Mouse (Mus musculus): ENCODE results near the gene Acvr2b.
"Not testable (repeated sequence)": the region's sequence is repeated elsewhere in the genome, so short reads cannot be mapped to it uniquely, and the experiment has no call there.

Gene Acvr2b

GRCm38 (mm10) chr9:119401801-119402214 is at the start of gene Acvr2b:
TSS of gene Acvr2b (plus strand) at chr9:119402118.
- DNase-seq: peak; percentile 95

GRCm38 (mm10) chr9:119353926-119354325 is 48.0 kb upstream of the Acvr2b start:
- peak; percentile 34 for DNase-seq

GRCm38 (mm10) chr9:119355943-119356342 is 46.0 kb upstream of the Acvr2b start:
- DNase-seq: no peak

- peak; percentile 97 for DNase-seq
Measured at GRCm38 (mm10) chr9:119357331-119358057, 44.4 kb upstream of the Acvr2b start, which contains the start of gene Xylb. TSS of gene Xylb (plus strand) at chr9:119357381.

GRCm38 (mm10) chr9:119358058-119358429 is 43.9 kb upstream of the Acvr2b start:
- peak; percentile 71 for DNase-seq

GRCm38 (mm10) chr9:119361416-119361815 is 40.5 kb upstream of the Acvr2b start:
- DNase-seq: no peak

GRCm38 (mm10) chr9:119363229-119363628 is 38.7 kb upstream of the Acvr2b start:
- no peak for DNase-seq

- no peak for DNase-seq
Measured at GRCm38 (mm10) chr9:119365284-119365683, 36.6 kb upstream of the Acvr2b start, which contains the start of gene Slc22a14. TSS of gene Slc22a14 (minus strand) at chr9:119365553.

GRCm38 (mm10) chr9:119368367-119368766 is 33.6 kb upstream of the Acvr2b start:
- DNase-seq: peak; percentile 37

GRCm38 (mm10) chr9:119370770-119371169 is 31.1 kb upstream of the Acvr2b start:
- DNase-seq: not testable (repeated sequence)

- DNase-seq: no peak
Measured at GRCm38 (mm10) chr9:119371251-119371650, 30.7 kb upstream of the Acvr2b start.

GRCm38 (mm10) chr9:119375008-119375407 is 26.9 kb upstream of the Acvr2b start:
- no peak for DNase-seq

GRCm38 (mm10) chr9:119375556-119375955 is 26.4 kb upstream of the Acvr2b start:
- DNase-seq: no peak

GRCm38 (mm10) chr9:119378231-119378630 is 23.7 kb upstream of the Acvr2b start:
- no peak for DNase-seq

- no peak for DNase-seq
Measured at GRCm38 (mm10) chr9:119382603-119383002, 19.3 kb upstream of the Acvr2b start.

- DNase-seq: no peak
Measured at GRCm38 (mm10) chr9:119388956-119389355, 13.0 kb upstream of the Acvr2b start.

GRCm38 (mm10) chr9:119390214-119390613 is 11.7 kb upstream of the Acvr2b start:
- DNase-seq: no peak

GRCm38 (mm10) chr9:119394808-119395207 is 7.1 kb upstream of the Acvr2b start:
- no peak for DNase-seq

- no peak for DNase-seq
Measured at GRCm38 (mm10) chr9:119401351-119401750, 567 bp upstream of the Acvr2b start.

GRCm38 (mm10) chr9:119402253-119403235 is 626 bp downstream of the Acvr2b start:
- peak; percentile 69 for DNase-seq

- peak; percentile 57 for DNase-seq
Measured at GRCm38 (mm10) chr9:119403236-119403641, 1.3 kb downstream of the Acvr2b start.

GRCm38 (mm10) chr9:119404090-119404489 is 2.2 kb downstream of the Acvr2b start:
- no peak for DNase-seq

GRCm38 (mm10) chr9:119407884-119408283 is 6.0 kb downstream of the Acvr2b start:
- DNase-seq: peak; percentile 73
